In genomic region chr9:81634163-81634562, GRCm38 (mm10) we compare ENCODE assay signal across 8 mouse cellular contexts. TPM values are rescaled to one million over a fixed set of nuclear protein-coding genes. Genes with fewer than 3 reads are reported as not detected.
DNase-seq lines count a peak whose midpoint lies in the region; ATAC-seq lines count a peak whose summit lies in the region.

No protein-coding gene starts in this region.

- peak; percentile 5 for DNase-seq in adrenal gland, postnatal 14 days
- no peak for DNase-seq in adrenal gland, postnatal 10 days
- peak; percentile 28 for DNase-seq in right cerebral cortex, adult 18-20 months
- no peak for DNase-seq in right cerebral cortex, postnatal 36 days (ENCODE audit: low spot score in 2 of 2)
- no peak for DNase-seq in ovary, adult 18-20 months (ENCODE audit: low spot score)
- no peak for DNase-seq in cerebellum, adult 9-10 months

- ATAC-seq in megakaryocyte progenitor cell, adult 5-6 weeks (replicated peaks; ENCODE audit: poor library complexity), result 0 out of 2 replicates have a peak, but pooled peaks have one; percentile 14
- ATAC-seq in megakaryocyte-erythroid progenitor cell, adult 5-6 weeks (replicated peaks; ENCODE audit: low FRiP score, low TSS enrichment, poor library complexity, severe bottlenecking), result no peak

RNA-seq across cellular contexts. Expression of gene Htr1b, which starts 0.5 kb away (rescaled TPM):
- 9.1 and 10.4 TPM in 2 replicates for total RNA-seq in adrenal gland, postnatal 14 days (2021)
- total RNA-seq in adrenal gland, postnatal 10 days (2021), result 1 to 10 TPM; 8.5 to 9.6 TPM
- total RNA-seq in megakaryocyte progenitor cell, adult 5-6 weeks (2015), result 0.10 TPM in 1 of 2 replicates, not detected in the other
- total RNA-seq in megakaryocyte progenitor cell, adult 5-6 weeks (2017), result not detected in 2 replicates
- 0.12 TPM in 1 of 2 replicates, not detected in the other for total RNA-seq in megakaryocyte-erythroid progenitor cell, adult 5-6 weeks (2014; fragmentation: Nextera tagmentation)
- not detected in 2 replicates for total RNA-seq in megakaryocyte-erythroid progenitor cell, adult 5-6 weeks (2017)

Comparison
In these comparisons a context has a peak if more than half of its experiments do, and no peak if none do; other contexts are left out.
1. DNase-seq: peak in adrenal gland, postnatal 14 days (single experiment) and right cerebral cortex, adult 18-20 months (single experiment); none in adrenal gland, postnatal 10 days (single experiment), right cerebral cortex, postnatal 36 days (0 of 2), ovary, adult 18-20 months (single experiment) and cerebellum, adult 9-10 months (single experiment).